Mouse (Mus musculus) lung, embryonic 14.5 days (tissue): ENCODE results near the gene Ppp1r14d. TPM values are rescaled to one million over a fixed set of nuclear protein-coding genes. Genes with fewer than 3 reads are reported as not detected.

ENCODE experiments used
- ATAC-seq: fragments of 200-750 bp; cut with Nextera tagmentation; 2 replicates; pipeline ENCODE4 v1.8.0; 2017; ENCODE audit warnings: mild to moderate bottlenecking, moderate TSS enrichment, moderate library complexity; ENCODE audit not compliant: insufficient read depth
- DNase-seq: peaks from one replicate; pipeline ENCODE4 v3.0.0-alpha.2; 2015
- H3K27ac ChIP-seq: fragments of 300-500 bp; sonication (generic); 2 replicates; pipeline ENCODE4 v1.5.1; 2014; ENCODE audit warnings: low read depth, mild to moderate bottlenecking, moderate library complexity
- H3K27me3 ChIP-seq: fragments of 300-500 bp; sonication (generic); 2 replicates; pipeline ENCODE4 v1.6.1; 2014; ENCODE audit warnings: low read length, control low read depth; ENCODE audit not compliant: insufficient read depth
- H3K36me3 ChIP-seq: fragments of 300-500 bp; sonication (generic); 2 replicates; pipeline ENCODE4 v1.6.1; 2014; ENCODE audit warnings: control low read depth; ENCODE audit not compliant: insufficient read depth
- H3K4me1 ChIP-seq: fragments of 300-500 bp; sonication (generic); 2 replicates; pipeline ENCODE4 v1.6.1; 2014; ENCODE audit warnings: antibody characterized with exemption, control low read depth; ENCODE audit not compliant: insufficient read depth
- H3K4me2 ChIP-seq: fragments of 300-500 bp; sonication (generic); 2 replicates; pipeline ENCODE4 v1.6.1; 2014; ENCODE audit warnings: mild to moderate bottlenecking
- H3K4me3 ChIP-seq: fragments of 300-500 bp; sonication (generic); 2 replicates; pipeline ENCODE4 v1.5.1; 2014; ENCODE audit warnings: low read depth, low read length
- H3K9ac ChIP-seq: fragments of 300-500 bp; sonication (generic); 2 replicates; pipeline ENCODE4 v1.6.1; 2014
- H3K9me3 ChIP-seq: fragments of 300-500 bp; sonication (generic); 2 replicates; pipeline ENCODE4 v1.6.1; 2016; ENCODE audit warnings: low read depth, low read length, control low read depth
- CTCF ChIP-seq: IDR thresholded peaks from 2 replicates; pipeline ENCODE4 v1.5.1; 2016; ENCODE audit warnings: antibody characterized with exemption, low read depth
- WGBS: fragments of 180-500 bp; shearing (Covaris S2); extraction: QIAGEN DNeasy Blood & Tissue Kit; methylation state at CpG from one replicate; pipeline ENCODE4 v1.1.7; 2014; 5-methylcytosine and 5-hydroxymethylcytosine counted together
- polyA plus RNA-seq: library from polyadenylated mRNA; unstranded; fragments of >200 nt; fragmentation: Nextera tagmentation; extraction: Ambion mirVana; gene quantifications from 2 replicates; pipeline ENCODE4 v1.2.1, GENCODE M21; 2014

Ppp1r14d gene
- 0.41 and 0.42 TPM in 2 replicates for polyA plus RNA-seq

DNA sequence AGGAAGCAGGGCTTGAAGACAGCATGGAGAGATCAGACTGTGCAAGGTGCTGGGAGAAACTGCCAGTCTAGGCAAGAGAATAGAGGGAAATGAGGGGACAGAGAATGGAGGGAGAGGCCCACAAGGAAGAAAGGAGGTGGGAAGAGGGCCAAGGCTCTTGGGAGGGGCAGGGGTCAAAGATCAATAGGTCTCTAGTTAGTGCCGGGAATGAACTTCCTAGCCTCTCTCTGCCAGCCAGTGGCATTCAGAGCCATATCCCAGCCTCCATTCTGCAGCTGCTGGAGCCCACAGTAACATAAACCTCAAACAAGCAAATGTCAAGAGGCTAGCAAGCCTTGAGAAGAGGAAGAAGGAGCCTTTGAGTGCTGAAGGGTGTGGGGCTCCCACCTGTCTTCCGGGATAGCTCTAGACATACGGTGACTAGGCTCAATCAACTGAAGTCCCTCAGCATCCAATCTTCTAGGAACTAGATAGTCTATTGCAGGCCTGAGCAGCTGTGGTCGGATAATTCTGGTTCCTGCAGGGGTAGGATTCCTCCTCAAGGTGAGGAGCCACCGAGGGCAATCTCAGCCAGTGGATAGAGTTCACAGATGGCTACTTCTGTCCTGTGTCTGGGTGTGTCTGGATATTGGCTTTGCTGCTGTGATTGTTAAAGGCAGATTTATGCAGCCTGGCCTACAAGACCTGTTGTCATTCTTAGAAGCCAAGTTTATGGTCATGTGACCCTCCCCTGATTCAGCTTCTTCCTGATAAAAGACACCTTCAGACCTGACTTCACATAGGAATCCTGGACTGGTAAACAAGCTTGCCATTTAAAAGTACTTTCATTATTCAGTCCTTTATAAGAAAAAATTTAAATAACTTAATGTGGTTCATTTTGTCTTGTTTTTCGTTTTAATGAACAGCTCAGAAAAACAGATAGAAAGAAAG is at the start of gene Ppp1r14d:
TSS of gene Ppp1r14d (minus strand) at position 132 of the 930 bp plus-strand sequence.
- DNase-seq (no peak), ATAC-seq (no peak)
- Histone ChIP-seq H3K4me1 (no peaks in the 10 kb centered on the region), H3K27ac (no peak within 1 kb of the TSS), H3K9me3 (no peaks in the 10 kb centered on the region), H3K27me3 (no peaks in the 10 kb centered on the region), H3K9ac (no peak within 1 kb of the TSS), H3K4me2 (no peak within 1 kb of the TSS), H3K4me3 (no peak within 1 kb of the TSS), H3K36me3 (no peaks in the 10 kb centered on the region)
- WGBS = 55% methylated on average over 6 of the region's 6 CpGs
- no peak for TF ChIP-seq CTCF

- Histone ChIP-seq H3K9me3 (no peaks in the 10 kb centered on the region), H3K27me3 (no peaks in the 10 kb centered on the region), H3K4me2 (no peak overlapping the region), H3K4me1 (no peaks in the 10 kb centered on the region), H3K36me3 (no peaks in the 10 kb centered on the region), H3K9ac (no peak overlapping the region), H3K4me3 (no peak overlapping the region), H3K27ac (no peak overlapping the region)
- DNase-seq (no peak), ATAC-seq (no peak)
- no peak for TF ChIP-seq CTCF
- 85% methylated on average over 23 of the region's 23 CpGs for WGBS
These were observed 48.1 kb upstream of the Ppp1r14d start for GRCm38 (mm10) chr2:119277810-119278209.

DNA sequence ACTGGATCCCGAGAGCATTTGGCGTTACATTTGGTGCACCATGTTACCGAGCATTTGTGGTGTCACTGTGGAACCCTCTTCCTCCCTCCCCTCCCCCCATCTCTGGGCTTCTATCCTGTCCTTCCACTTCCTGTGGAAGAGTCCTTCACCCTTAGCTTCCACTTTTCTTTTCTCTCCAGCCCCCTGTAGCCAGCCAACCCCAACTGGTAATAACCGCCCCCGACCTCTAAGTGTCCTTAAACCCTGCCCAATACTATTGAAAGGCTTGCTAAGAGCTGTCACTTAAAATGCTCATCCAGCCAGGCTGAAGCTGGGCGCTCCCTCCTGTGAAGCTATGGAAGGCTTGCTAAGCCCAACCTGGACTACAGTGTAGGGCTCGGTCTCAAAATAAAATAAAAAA is 47.2 kb upstream of the Ppp1r14d start:
- WGBS = 78% methylated on average over 7 of the region's 7 CpGs
- no peaks in the 10 kb centered on the region for H3K27me3 ChIP-seq
- TF ChIP-seq CTCF = no peak
- H3K4me3 ChIP-seq = no peak overlapping the region
- no peak for ATAC-seq
- no peak overlapping the region for H3K27ac ChIP-seq
- no peaks in the 10 kb centered on the region for H3K36me3 ChIP-seq
- DNase-seq = no peak
- H3K4me2 ChIP-seq = no peak overlapping the region
- no peak overlapping the region for H3K9ac ChIP-seq
- no peaks in the 10 kb centered on the region for H3K4me1 ChIP-seq
- no peaks in the 10 kb centered on the region for H3K9me3 ChIP-seq

DNA sequence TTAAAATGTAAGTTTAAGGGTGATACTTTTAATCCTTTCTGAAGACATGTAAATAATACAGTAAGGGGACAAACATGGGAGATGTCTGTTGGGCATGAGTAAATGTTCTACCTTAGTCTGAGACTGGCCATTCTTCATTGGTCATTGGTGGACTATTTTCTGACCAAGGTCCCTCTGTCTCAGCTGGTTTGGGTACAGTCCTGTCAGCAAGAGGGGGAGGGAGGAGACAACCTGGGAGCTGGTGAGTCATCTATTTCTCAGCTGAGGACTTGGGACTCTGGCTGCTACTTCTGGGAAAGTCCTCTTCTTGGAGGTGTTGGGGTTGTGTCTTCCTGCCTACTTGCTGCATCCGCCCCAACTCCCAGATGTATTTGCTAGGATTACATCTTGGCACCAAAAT is 44.4 kb upstream of the Ppp1r14d start:
- Histone ChIP-seq H3K9me3 (no peaks in the 10 kb centered on the region), H3K4me1 (no peaks in the 10 kb centered on the region), H3K4me3 (no peak overlapping the region), H3K27me3 (no peaks in the 10 kb centered on the region), H3K4me2 (no peak overlapping the region), H3K9ac (no peak overlapping the region), H3K36me3 (no peaks in the 10 kb centered on the region), H3K27ac (no peak overlapping the region)
- ATAC-seq = no peak
- DNase-seq = no peak
- 70% methylated on average over 1 of the region's 1 CpGs for WGBS
- no peak for TF ChIP-seq CTCF

DNA sequence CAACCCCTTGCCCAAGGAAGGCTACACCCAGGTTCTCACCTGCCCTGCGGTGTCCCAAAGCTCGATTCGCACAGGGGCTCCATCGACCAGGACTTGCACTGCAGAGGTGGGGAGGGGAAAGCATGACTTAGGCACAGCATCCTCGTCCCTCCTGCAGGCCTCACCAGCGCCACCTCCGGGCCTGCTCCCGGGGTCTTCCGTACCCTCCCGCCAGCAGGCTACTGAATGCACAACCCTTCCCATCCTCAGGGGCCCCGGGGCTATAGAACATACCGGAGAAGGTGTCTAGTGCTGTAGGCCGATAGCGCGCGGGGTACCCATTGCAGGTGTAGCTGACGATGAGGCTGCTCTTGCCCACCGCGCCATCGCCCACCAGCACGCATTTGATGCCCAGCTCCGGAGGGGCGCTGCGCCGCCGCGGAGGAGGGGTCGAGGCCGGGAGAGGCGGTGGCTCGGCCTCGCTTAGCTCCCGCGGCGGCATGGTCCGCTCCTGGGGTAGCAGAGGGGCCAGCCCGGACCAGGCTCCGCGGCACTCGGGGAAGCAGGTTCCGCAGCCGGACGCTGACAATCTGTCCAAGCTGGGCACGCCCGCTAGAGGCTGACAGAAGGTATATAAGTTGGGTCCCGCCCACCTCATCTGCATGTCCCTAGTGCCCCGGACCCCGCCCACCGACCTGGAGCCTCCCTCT is 41.1 kb upstream of the Ppp1r14d start, which contains the start of gene Rhov:
TSS of gene Rhov (minus strand) at position 630 of the 689 bp plus-strand sequence.
- H3K4me2 ChIP-seq = peak within 1 kb of the TSS; percentile 99
- DNase-seq (peak; percentile 81), ATAC-seq (peak; percentile 86)
- peak within 1 kb of the TSS; percentile 44 for H3K9ac ChIP-seq
- WGBS = under 1% methylated on average over 49 of the region's 49 CpGs
- H3K9me3 ChIP-seq = no peaks in the 10 kb centered on the region
- H3K4me1 ChIP-seq = no peaks in the 10 kb centered on the region
- H3K27ac ChIP-seq = no peak within 1 kb of the TSS
- TF ChIP-seq CTCF = peak; percentile 47
- H3K27me3 ChIP-seq = no peaks in the 10 kb centered on the region
- H3K36me3 ChIP-seq = no peaks in the 10 kb centered on the region
- peak within 1 kb of the TSS; percentile 51 for H3K4me3 ChIP-seq

DNA sequence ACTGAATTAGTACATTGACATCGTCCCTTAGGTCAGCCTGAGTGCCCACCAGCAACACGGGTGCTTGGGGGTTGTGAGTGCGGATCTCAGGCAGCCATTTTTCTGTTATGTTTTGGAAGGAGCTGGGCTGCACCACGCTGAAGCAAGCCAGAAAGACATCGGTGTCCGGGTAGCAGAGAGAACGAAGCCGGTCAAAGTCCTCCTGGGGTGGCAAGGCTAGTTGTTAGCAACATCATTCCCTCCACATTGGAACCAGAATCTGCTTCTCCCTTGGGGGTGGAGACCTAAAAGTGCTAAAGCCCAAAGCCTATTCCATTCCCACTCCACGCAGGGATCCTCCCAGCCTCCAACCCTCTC is 40.6 kb upstream of the Ppp1r14d start:
- Histone ChIP-seq H3K36me3 (no peaks in the 10 kb centered on the region), H3K9ac (no peak overlapping the region; the same call in 1 of the 2 replicates), H3K4me1 (no peaks in the 10 kb centered on the region), H3K27me3 (no peaks in the 10 kb centered on the region), H3K9me3 (no peaks in the 10 kb centered on the region), H3K4me2 (peak overlapping the region; percentile 99), H3K4me3 (peak overlapping the region; percentile 51; the same call in 1 of the 2 replicates), H3K27ac (no peak overlapping the region)
- TF ChIP-seq CTCF = no peak
- ATAC-seq (no peak), DNase-seq (no peak)
- WGBS = 56% methylated on average over 9 of the region's 9 CpGs

DNA sequence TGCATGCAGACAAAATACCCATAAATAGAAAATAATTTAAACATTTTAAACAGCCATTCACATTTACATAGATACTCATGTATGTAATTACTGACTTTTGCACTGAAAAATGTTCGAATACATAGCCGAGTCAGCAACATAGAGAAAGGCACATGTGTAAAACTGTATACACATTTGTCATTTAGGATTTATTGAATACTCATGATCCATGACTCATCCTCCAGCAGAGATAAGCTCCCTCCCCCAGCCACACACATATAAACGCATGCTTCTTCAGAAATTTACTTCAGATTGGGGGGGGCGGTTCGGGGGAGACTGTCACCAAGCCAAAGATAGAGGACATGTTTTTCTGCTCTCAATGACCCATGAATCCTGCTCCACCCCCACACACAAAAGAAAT is 34.1 kb upstream of the Ppp1r14d start:
- no peaks in the 10 kb centered on the region for H3K9me3 ChIP-seq
- H3K36me3 ChIP-seq = no peaks in the 10 kb centered on the region
- no peak overlapping the region for H3K4me3 ChIP-seq
- TF ChIP-seq CTCF = no peak
- no peak overlapping the region for H3K4me2 ChIP-seq
- no peaks in the 10 kb centered on the region for H3K27me3 ChIP-seq
- ATAC-seq = no peak
- H3K27ac ChIP-seq = no peak overlapping the region
- no peak overlapping the region for H3K9ac ChIP-seq
- 64% methylated on average over 5 of the region's 5 CpGs for WGBS
- DNase-seq = no peak
- H3K4me1 ChIP-seq = no peaks in the 10 kb centered on the region
